Mouse (Mus musculus): ENCODE results near the gene Pdcd11. TPM values are rescaled to one million over a fixed set of nuclear protein-coding genes. Genes with fewer than 3 reads are reported as not detected.

The Pdcd11 gene
- 10 to 100 TPM; 44.7 TPM for total RNA-seq (2023)

DNA sequence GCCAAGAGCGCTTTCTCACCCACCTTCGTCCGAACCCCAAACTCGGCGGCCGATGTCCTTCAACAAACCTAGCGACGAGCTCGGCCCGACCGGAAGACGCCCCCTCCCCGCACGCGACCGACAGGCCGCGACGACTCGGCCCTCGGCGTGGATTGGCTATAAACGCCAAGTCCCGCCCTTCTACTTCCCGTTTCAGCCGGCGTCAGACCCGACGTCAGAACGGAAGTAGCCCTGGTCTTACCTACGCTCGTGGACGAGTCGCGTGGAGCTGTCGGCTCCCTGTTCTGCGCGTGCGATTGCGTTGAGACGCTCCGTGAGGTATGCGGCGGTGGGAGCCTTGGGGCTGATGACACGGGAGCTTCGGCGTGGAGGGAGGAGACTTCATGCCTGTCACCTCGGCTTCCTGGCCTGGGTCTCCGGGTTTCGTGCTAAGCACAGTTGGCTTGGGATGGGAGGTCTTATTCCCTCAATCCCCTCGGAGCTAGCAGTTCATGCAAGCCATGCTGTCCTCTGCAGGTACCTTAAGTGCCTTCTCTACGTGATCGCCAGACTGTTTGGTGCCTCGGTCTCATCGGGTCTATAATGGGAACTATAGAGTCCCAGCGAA is at the start of gene Pdcd11, which contains the start of gene Usmg5:
Pdcd11 (plus strand) TSS at position 219 of the 607 bp plus-strand sequence.
Usmg5 (minus strand) TSS at position 98 of the 607 bp plus-strand sequence.

DNA sequence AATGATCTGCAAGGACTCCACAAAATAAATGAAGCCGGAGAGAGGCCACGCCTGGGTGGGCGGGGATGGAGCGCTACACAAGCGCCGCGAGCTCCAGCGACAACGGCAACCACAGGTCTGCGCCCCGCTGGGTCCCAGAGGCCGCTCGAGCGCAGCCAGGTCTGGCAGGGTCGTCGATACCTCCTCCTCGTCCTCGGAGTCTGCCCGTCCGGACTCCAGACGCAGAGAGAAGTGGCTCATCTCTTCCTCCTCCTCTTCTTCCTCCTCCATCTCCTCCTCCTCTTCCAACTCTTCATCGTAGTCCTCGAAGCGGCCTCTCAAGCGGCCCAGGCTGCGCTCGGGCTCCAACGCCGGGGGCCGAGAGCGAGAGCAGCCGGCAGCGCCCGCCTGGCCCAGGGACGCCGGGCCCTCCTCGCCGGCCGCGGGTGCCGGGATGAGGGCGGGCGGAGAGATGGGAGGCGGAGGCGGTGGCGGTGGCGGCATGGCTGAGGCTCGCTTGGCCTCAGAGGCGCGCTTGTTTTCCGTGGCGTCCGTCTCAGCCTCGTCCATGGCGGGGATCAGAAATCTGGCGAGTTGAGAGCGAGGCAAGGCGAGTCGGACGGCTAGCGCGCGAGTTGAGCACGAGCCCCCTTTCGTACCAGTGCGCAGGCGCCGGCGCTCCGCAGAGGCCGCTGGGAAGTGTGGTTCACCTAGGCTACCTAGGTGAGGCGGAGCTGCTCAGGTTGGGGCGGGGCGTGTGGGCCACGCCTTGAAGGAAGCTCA is 40.1 kb upstream of the Pdcd11 start, which contains the start of gene Pcgf6:
Pcgf6 (minus strand) TSS at position 636 of the 762 bp plus-strand sequence.

DNA sequence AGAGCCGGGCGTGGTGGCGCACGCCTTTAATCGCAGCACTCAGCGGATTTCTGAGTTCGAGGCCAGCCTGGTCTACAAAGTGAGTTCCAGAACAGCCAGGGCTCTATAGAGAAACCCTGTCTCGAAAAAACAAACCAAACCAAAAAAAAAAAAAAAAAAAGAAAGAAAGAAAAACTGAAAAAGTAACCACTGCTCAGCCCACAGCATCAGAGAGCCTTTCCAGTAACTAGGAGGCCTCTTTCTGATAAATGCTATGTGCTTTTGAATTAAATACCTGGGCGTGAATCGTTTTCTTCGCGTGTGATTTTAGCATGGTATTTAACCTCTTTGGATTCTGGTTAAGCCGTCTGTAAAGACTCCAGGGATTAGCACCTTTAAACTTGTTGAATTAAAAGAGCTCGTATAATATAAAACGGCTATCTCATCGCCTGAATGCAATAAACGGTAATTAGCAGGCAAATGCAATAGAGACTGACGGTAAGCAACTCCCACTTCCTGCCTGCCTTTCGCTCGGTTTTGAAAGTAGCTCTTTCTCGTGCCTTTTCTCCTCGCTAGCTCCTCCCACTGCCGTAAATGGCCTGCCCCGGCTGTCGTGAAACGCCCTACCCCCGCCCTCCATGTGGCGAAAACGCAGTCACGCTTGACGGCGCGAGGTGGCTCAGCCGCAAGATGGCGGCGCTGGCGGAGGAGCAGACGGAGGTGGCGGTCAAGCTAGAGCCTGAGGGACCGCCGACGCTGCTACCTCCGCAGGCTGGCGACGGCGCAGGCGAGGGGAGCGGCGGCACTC is 23.3 kb upstream of the Pdcd11 start, which contains the start of gene Taf5:
Taf5 (plus strand) TSS at position 651 of the 787 bp plus-strand sequence.

DNA sequence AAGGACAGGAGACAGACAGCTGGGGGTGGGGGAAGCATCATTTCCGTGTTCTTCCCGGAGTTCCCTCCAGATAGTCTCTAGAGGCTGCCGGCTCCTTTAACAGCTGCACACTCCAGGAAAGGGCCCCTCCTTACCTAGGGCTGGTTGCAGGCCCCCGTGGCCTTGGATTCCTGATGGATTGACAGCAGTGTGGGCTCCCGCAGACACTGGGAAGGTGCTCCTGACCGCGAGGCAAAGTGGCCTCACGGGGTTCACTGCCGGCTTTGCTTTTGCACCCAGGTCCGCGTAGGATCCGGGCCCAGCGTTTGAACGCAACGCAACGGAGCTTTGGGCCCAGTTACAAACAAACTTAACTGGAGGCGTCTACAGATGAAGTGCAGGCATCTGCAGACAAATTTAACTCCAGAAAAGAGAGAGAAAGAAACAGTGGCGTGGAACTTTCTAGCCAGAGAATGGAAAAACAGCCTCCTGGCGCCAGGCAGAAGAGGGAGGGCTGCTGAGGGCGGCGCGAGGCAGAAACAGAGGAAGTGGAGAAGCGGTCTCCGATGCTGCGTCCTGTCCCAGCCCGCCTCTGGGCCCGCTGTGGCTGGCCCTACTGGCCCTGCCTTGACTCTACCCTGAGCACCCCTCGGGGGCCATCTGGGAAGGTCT is 47.3 kb downstream of the Pdcd11 start, which contains the start of gene Calhm2:
Calhm2 (minus strand) TSS at position 524 of the 651 bp plus-strand sequence.

DNA sequence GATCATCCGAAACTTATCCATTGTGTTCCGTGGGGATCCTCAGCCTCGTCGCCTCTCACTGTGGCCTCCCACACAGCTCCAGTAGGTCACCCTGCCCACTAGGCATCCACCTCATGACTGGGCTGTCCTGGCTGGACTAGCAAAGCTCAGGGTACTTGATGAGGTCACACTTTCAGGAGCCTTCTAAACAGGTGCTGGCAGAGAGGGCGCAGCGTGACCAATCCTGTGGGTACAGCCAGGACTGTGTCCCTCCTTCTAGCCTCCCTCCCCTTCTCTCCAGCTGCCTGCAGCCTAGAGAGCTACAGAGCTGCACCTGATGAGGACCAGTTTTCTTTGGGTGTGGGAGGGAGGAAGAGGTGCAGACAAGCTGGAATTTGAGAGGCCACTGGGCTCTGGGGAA is 53.6 kb downstream of the Pdcd11 start, which contains the start of gene Calhm1:
Calhm1 (minus strand) TSS at position 101 of the 400 bp plus-strand sequence.

DNA sequence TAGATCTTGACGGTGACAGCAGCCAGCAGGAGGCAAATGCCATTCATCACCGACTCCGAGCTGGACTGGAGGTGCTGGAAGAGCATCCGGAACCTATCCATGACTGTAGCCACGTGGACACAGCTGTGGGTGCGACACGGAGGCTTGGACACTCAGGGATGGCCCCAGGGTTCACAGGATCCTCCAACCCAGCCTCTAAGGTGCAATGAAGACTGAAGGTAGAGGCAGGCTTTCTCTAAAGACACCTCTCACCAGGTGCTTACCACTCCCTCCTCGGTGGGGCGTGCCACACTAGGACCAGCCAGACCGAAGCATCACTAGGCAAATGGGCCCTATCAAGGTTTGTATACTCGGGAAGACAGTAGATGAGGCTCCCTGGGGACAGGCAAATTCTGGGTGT is 67.1 kb downstream of the Pdcd11 start, which contains the start of gene Calhm3:
Calhm3 (minus strand) TSS at position 101 of the 400 bp plus-strand sequence.

DNA sequence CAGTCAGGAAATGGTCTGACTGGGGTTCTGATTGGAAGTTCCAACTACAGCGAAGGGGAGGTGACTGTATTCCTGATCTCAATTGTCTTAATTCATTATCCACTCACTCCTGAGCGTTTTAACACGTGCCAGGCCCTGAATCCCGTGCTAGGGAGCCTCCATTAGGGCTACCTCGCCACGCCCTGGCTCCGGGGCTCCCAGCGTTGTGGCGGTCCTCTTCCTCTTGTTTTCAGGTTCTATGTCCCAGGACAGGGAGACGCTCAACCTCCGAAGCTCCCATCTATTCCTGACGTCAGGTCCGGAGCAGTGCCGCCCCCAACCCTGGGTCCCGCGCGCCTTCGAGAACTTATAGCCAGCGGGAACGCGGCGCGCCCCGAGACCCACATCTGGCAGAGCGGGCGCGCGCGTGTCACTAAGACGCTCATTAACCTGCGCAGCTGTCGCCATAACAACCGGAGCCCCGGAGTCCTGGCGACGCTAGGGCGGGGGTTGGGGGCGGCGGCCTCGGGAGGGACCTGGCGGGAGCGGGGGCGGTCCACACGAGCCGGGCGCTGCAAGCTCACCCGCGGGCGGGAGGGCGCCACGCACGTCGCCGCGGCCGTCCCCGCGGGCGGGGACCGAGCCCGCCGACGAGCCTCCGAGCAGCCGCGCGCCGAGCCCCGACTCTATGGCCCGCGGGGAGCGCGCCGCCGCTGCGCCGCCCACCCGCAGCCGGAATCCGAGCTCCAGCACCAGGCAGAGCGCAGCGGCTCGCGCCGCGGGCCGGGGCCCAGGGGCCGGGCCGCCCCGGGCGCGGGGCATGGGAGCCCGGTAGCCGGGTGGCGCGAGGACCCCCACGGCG is 88.1 kb downstream of the Pdcd11 start, which contains the start of gene Neurl1a:
Neurl1a (plus strand) TSS at position 390 of the 841 bp plus-strand sequence.

Other genes starting within 250 kb of the Pdcd11 start
- gene Ina, start 76.1 kb upstream of the Pdcd11 start, total RNA-seq (2023) = not detected
- gene Nt5c2, start 75.6 kb upstream of the Pdcd11 start, total RNA-seq (2023) = 10 to 100 TPM; 40.2 to 40.8 TPM
- gene Pcgf6, start 39.9 kb upstream of the Pdcd11 start, total RNA-seq (2023) = 10 to 100 TPM; 21.9 to 25.2 TPM
- 10 to 100 TPM; 13.5 to 13.7 TPM for gene Taf5, start 23.0 kb upstream of the Pdcd11 start, total RNA-seq (2023)
- 100 to 1,000 TPM; 145 to 172 TPM for gene Usmg5, start 121 bp upstream of the Pdcd11 start, total RNA-seq (2023)
- 1 to 10 TPM; 7.0 to 8.0 TPM for gene Calhm2, start 47.5 kb downstream of the Pdcd11 start, total RNA-seq (2023)
- not detected for gene Calhm1, start 53.5 kb downstream of the Pdcd11 start, total RNA-seq (2023)
- not detected for gene Calhm3, start 67.0 kb downstream of the Pdcd11 start, total RNA-seq (2023)
- not detected for gene Neurl1a, start 88.1 kb downstream of the Pdcd11 start, total RNA-seq (2023)

Measured in T-cell, adult 66 days (primary cell).